Mouse (Mus musculus) right cerebral cortex, postnatal 4 days (tissue): ENCODE results near the gene 3110082J24Rik.

ENCODE experiments used
- DNase-seq: peaks from one replicate; pipeline ENCODE4 v3.0.0-alpha.2; 2022

The 3110082J24Rik gene

GRCm38 (mm10) chr5:30105668-30106300, at the start of gene 3110082J24Rik:
3110082J24Rik (minus strand) TSS chr5:30106086.
- peak; percentile 72 for DNase-seq

- DNase-seq, result no peak
These were observed 49.5 kb upstream of the 3110082J24Rik start for GRCm38 (mm10) chr5:30155395-30155792.

GRCm38 (mm10) chr5:30154474-30155394, 48.8 kb upstream of the 3110082J24Rik start, which contains the start of the genes Hadha and Hadhb:
Hadha (minus strand) TSS chr5:30155162.
Hadhb (plus strand) TSS chr5:30155248.
- peak; percentile 91 for DNase-seq

- DNase-seq, result no peak
These were observed 48.1 kb upstream of the 3110082J24Rik start for GRCm38 (mm10) chr5:30154013-30154412.

GRCm38 (mm10) chr5:30153222-30153621, 47.3 kb upstream of the 3110082J24Rik start:
- no peak for DNase-seq

GRCm38 (mm10) chr5:30152413-30152812, 46.5 kb upstream of the 3110082J24Rik start:
- DNase-seq, result no peak

GRCm38 (mm10) chr5:30152007-30152406, 46.1 kb upstream of the 3110082J24Rik start:
- DNase-seq, result no peak

- DNase-seq, result no peak
These were observed 42.4 kb upstream of the 3110082J24Rik start for GRCm38 (mm10) chr5:30148133-30148920.

- DNase-seq, result no peak
These were observed 40.6 kb upstream of the 3110082J24Rik start for GRCm38 (mm10) chr5:30146526-30146925.

GRCm38 (mm10) chr5:30138193-30138592, 32.3 kb upstream of the 3110082J24Rik start:
- no peak for DNase-seq

- no peak for DNase-seq
These were observed 31.4 kb upstream of the 3110082J24Rik start for GRCm38 (mm10) chr5:30137271-30137670.

GRCm38 (mm10) chr5:30135711-30136231, 29.9 kb upstream of the 3110082J24Rik start:
- no peak for DNase-seq

- DNase-seq, result no peak
These were observed 26.3 kb upstream of the 3110082J24Rik start for GRCm38 (mm10) chr5:30132173-30132572.

GRCm38 (mm10) chr5:30131246-30131645, 25.4 kb upstream of the 3110082J24Rik start:
- no peak for DNase-seq

GRCm38 (mm10) chr5:30128680-30129079, 22.8 kb upstream of the 3110082J24Rik start:
- DNase-seq, result no peak

GRCm38 (mm10) chr5:30127921-30128597, 22.2 kb upstream of the 3110082J24Rik start:
- no peak for DNase-seq

GRCm38 (mm10) chr5:30126756-30127155, 20.9 kb upstream of the 3110082J24Rik start:
- DNase-seq, result no peak

- no peak for DNase-seq
These were observed 19.7 kb upstream of the 3110082J24Rik start for GRCm38 (mm10) chr5:30125587-30125986.

GRCm38 (mm10) chr5:30122481-30122880, 16.6 kb upstream of the 3110082J24Rik start:
- DNase-seq, result no peak

- DNase-seq, result no peak
These were observed 14.2 kb upstream of the 3110082J24Rik start for GRCm38 (mm10) chr5:30120106-30120505.

- no peak for DNase-seq
These were observed 13.3 kb upstream of the 3110082J24Rik start for GRCm38 (mm10) chr5:30119163-30119562.

GRCm38 (mm10) chr5:30118018-30118417, 12.1 kb upstream of the 3110082J24Rik start:
- no peak for DNase-seq
